Mouse (Mus musculus) MEL (cell line): ENCODE data around the gene Anapc10. TPM values are rescaled to one million over a fixed set of nuclear protein-coding genes. Genes with fewer than 3 reads are reported as not detected.

Experiments used
- DNase-seq: peaks from one replicate; pipeline ENCODE4 v3.0.0; 2011; ENCODE audit warnings: low read depth, low spot score
- H3K27ac ChIP-seq: 2 replicates; pipeline ENCODE4 v1.5.1; 2012; ENCODE audit warnings: low read depth, mild to moderate bottlenecking, control low read depth, low read length, moderate library complexity; ENCODE audit not compliant: control insufficient read depth
- H3K27me3 ChIP-seq, 2 experiments: fragments of 150-350 bp in 1 of 2; sonication (generic) in 1 of 2; 2 replicates each; pipeline ENCODE4 v1.6.1; 2012; ENCODE audit warnings: low read length in 2 of 2, mild to moderate bottlenecking in 2 of 2, improper control_type of control experiment in 1 of 2, moderate library complexity in 1 of 2; ENCODE audit not compliant: insufficient read depth in 2 of 2, control insufficient read depth in 1 of 2
- H3K36me3 ChIP-seq, 2 experiments: 2 replicates each; pipeline ENCODE4 v1.6.1; 2012 to 2014; ENCODE audit warnings: low read length in 2 of 2, improper control_type of control experiment in 1 of 2, inconsistent platforms in 1 of 2, mild to moderate bottlenecking in 1 of 2; ENCODE audit not compliant: insufficient read depth in 2 of 2, control insufficient read depth in 1 of 2
- H3K4me1 ChIP-seq, 2 experiments: fragments of 150-350 bp in 1 of 2; sonication (generic) in 1 of 2; 2 replicates each; pipeline ENCODE4 v1.6.1; 2012; ENCODE audit warnings: low read length in 2 of 2, improper control_type of control experiment in 1 of 2, mild to moderate bottlenecking in 1 of 2; ENCODE audit not compliant: insufficient read depth in 2 of 2, control insufficient read depth in 1 of 2
- H3K4me3 ChIP-seq, 2 experiments: fragments of 150-350 bp in 1 of 2; sonication (generic) in 1 of 2; 2 replicates each; pipeline ENCODE4 v1.5.1; 2012; ENCODE audit warnings: low read depth in 2 of 2, low read length in 2 of 2, mild to moderate bottlenecking in 2 of 2, moderate library complexity in 2 of 2, control low read depth in 1 of 2, improper control_type of control experiment in 1 of 2; ENCODE audit not compliant: control insufficient read depth in 1 of 2, insufficient read depth in 1 of 2
- H3K79me2 ChIP-seq: 2 replicates; pipeline ENCODE4 v1.6.1; 2012; ENCODE audit warnings: mild to moderate bottlenecking, low read length, moderate library complexity; ENCODE audit not compliant: control insufficient read depth, poor library complexity, insufficient read depth
- H3K9ac ChIP-seq: 2 replicates; pipeline ENCODE4 v1.6.1; 2012; ENCODE audit warnings: low read depth, mild to moderate bottlenecking, control low read depth, low read length, moderate library complexity; ENCODE audit not compliant: control insufficient read depth, poor library complexity, severe bottlenecking
- H3K9me3 ChIP-seq: fragments of 150-350 bp; sonication (generic); replicated peaks from 2 replicates; pipeline ENCODE4 v1.6.1; 2012; ENCODE audit warnings: mild to moderate bottlenecking, low read length, improper control_type of control experiment, moderate library complexity; ENCODE audit not compliant: insufficient read depth
- BHLHE40 ChIP-seq: IDR thresholded peaks from 2 replicates; pipeline ENCODE4 v1.6.1; 2012; ENCODE audit warnings: low read depth, mild to moderate bottlenecking, inconsistent platforms, low read length, improper control_type of control experiment, borderline replicate concordance
- CHD1 ChIP-seq: IDR thresholded peaks from 2 replicates; pipeline ENCODE4 v1.6.1; 2012; ENCODE audit warnings: low read depth, mild to moderate bottlenecking, inconsistent platforms, low read length, improper control_type of control experiment
- CHD2 ChIP-seq: IDR thresholded peaks from 2 replicates; pipeline ENCODE4 v1.6.1; 2011; ENCODE audit warnings: low read length, improper control_type of control experiment
- CTCF ChIP-seq, 3 experiments: IDR thresholded peaks in 2 of 3; conservative IDR thresholded peaks in 1 of 3; 2 replicates each; pipeline ENCODE4 v1.5.1; 2011 to 2012; ENCODE audit warnings: low read length in 3 of 3, low read depth in 2 of 3, mild to moderate bottlenecking in 2 of 3, improper control_type of control experiment in 1 of 3, inconsistent platforms in 1 of 3, mixed read lengths in 1 of 3, moderate library complexity in 1 of 3; ENCODE audit not compliant: control insufficient read depth in 1 of 3, insufficient read depth in 1 of 3, poor library complexity in 1 of 3, severe bottlenecking in 1 of 3
- ELF1 ChIP-seq: IDR thresholded peaks from 2 replicates; pipeline ENCODE4 v1.6.1; 2014; ENCODE audit warnings: low read depth, mild to moderate bottlenecking, inconsistent platforms, low read length, improper control_type of control experiment, moderate library complexity
- EP300 ChIP-seq, 2 experiments: IDR thresholded peaks; 2 replicates each; pipeline ENCODE4 v1.6.1; 2011; ENCODE audit warnings: improper control_type of control experiment in 2 of 2, low read length in 2 of 2, low read depth in 1 of 2, mild to moderate bottlenecking in 1 of 2
- ETS1 ChIP-seq: IDR thresholded peaks from 2 replicates; pipeline ENCODE4 v1.6.1; 2012; ENCODE audit warnings: low read depth, mild to moderate bottlenecking, inconsistent platforms, low read length, improper control_type of control experiment, moderate library complexity
- GABPA ChIP-seq: IDR thresholded peaks from 2 replicates; pipeline ENCODE4 v1.6.1; 2012; ENCODE audit warnings: low read depth, mild to moderate bottlenecking, inconsistent platforms, low read length, improper control_type of control experiment, moderate library complexity
- GATA1 ChIP-seq: IDR thresholded peaks from 2 replicates; pipeline ENCODE4 v1.6.1; 2011; ENCODE audit warnings: low read depth, low read length, improper control_type of control experiment
- HCFC1 ChIP-seq: IDR thresholded peaks from 2 replicates; pipeline ENCODE4 v1.6.1; 2012; ENCODE audit warnings: low read depth, mild to moderate bottlenecking, inconsistent platforms, low read length, improper control_type of control experiment, moderate library complexity
- JUND ChIP-seq: IDR thresholded peaks from 2 replicates; pipeline ENCODE4 v1.6.1; 2011; ENCODE audit warnings: low read depth, mild to moderate bottlenecking, improper control_type of control experiment, low read length
- MAFK ChIP-seq: IDR thresholded peaks from 2 replicates; pipeline ENCODE4 v1.6.1; 2011; ENCODE audit warnings: low read depth, mild to moderate bottlenecking, low read length, improper control_type of control experiment, borderline replicate concordance
- MAX ChIP-seq: IDR thresholded peaks from 2 replicates; pipeline ENCODE4 v1.6.1; 2011; ENCODE audit warnings: low read length, improper control_type of control experiment
- MYC ChIP-seq: IDR thresholded peaks from 2 replicates; pipeline ENCODE4 v1.6.1; 2011; ENCODE audit warnings: low read depth, mild to moderate bottlenecking, low read length, improper control_type of control experiment, moderate library complexity
- POLR2A ChIP-seq, 2 experiments: IDR thresholded peaks; 2 replicates each; pipeline ENCODE4 v1.6.1; 2011 to 2012; ENCODE audit warnings: low read length in 2 of 2, mild to moderate bottlenecking in 2 of 2, control low read depth in 1 of 2, improper control_type of control experiment in 1 of 2, low read depth in 1 of 2, moderate library complexity in 1 of 2; ENCODE audit not compliant: control insufficient read depth in 1 of 2, insufficient read depth in 1 of 2, poor library complexity in 1 of 2
- RAD21 ChIP-seq: IDR thresholded peaks from 2 replicates; pipeline ENCODE4 v1.6.1; 2011; ENCODE audit warnings: mild to moderate bottlenecking, low read depth, low read length, improper control_type of control experiment
- RCOR1 ChIP-seq: IDR thresholded peaks from 2 replicates; pipeline ENCODE4 v1.6.1; 2012; ENCODE audit warnings: low read depth, mild to moderate bottlenecking, inconsistent platforms, low read length, improper control_type of control experiment
- SIN3A ChIP-seq: IDR thresholded peaks from 2 replicates; pipeline ENCODE4 v1.6.1; 2012; ENCODE audit warnings: low read length, improper control_type of control experiment, inconsistent platforms
- TBP ChIP-seq: IDR thresholded peaks from 2 replicates; pipeline ENCODE4 v1.8.0; 2011; ENCODE audit warnings: low read depth, low read length, improper control_type of control experiment
- TCF12 ChIP-seq: IDR thresholded peaks from 2 replicates; pipeline ENCODE4 v1.6.1; 2014; ENCODE audit warnings: low read depth, mild to moderate bottlenecking, inconsistent platforms, low read length, improper control_type of control experiment, moderate library complexity
- UBTF ChIP-seq: IDR thresholded peaks from 2 replicates; pipeline ENCODE4 v1.6.1; 2012; ENCODE audit warnings: low read depth, mild to moderate bottlenecking, inconsistent platforms, low read length, improper control_type of control experiment, moderate library complexity, borderline replicate concordance; ENCODE audit not compliant: insufficient read depth
- USF2 ChIP-seq, 2 experiments: IDR thresholded peaks; 2 replicates each; pipeline ENCODE4 v1.6.1; 2011 to 2012; ENCODE audit warnings: improper control_type of control experiment in 2 of 2, low read length in 2 of 2, borderline replicate concordance in 1 of 2, inconsistent platforms in 1 of 2, low read depth in 1 of 2, mild to moderate bottlenecking in 1 of 2; ENCODE audit not compliant: insufficient read depth in 1 of 2
- ZC3H11A ChIP-seq: IDR thresholded peaks from 2 replicates; pipeline ENCODE4 v1.6.1; 2012; ENCODE audit warnings: low read depth, mild to moderate bottlenecking, inconsistent platforms, low read length, improper control_type of control experiment
- polyA plus RNA-seq, 2 experiments: library from polyadenylated mRNA; stranded (reverse) in 1 of 2; unstranded in 1 of 2; fragments of >175 nt in 1 of 2; fragments of >200 nt in 1 of 2; gene quantifications; 2 replicates each; pipeline versions ENCODE4 v1.2.1 to v1.2.4; 2012; ENCODE audit warnings: low replicate concordance in 2 of 2, low read depth in 1 of 2; ENCODE audit not compliant: insufficient read length in 2 of 2, insufficient read depth in 1 of 2, missing spikeins in 1 of 2
- total RNA-seq: library from RNA; depleted of rRNA; stranded (reverse); fragments of 300-350 nt; gene quantifications from 2 replicates; pipeline ENCODE4 v1.2.3, GENCODE M21; 2012

Anapc10 gene
- total and polyA plus RNA-seq, 3 experiments, result 17.2 to 19.1 TPM; not detected in 1

DNA sequence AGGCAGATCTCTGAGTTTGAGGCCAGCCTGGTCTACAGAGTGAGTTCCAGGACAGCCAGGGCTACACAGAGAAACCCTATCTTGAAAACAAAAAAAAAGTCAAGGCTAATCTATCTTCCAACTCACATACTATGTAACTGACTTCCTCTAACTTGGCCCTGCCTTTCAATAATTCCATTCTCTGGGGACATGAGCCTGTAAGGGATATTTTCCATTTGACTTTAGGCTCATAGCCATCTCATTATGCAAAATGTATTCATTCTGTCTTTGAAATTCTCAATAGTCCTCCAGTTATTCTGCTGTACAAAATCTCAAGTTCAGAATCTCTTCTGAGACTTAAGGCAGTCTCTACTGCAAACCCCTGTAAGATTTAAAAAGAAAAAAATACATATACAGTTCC lies 9.9 kb downstream of the Anapc10 start:
- H3K4me1 ChIP-seq, result peaks cover 0 to 5% of the 10 kb centered on the region in 2 experiments; a peak in 2 of 4 replicates
- H3K27me3 ChIP-seq, result no peaks in the 10 kb centered on the region
- no peaks in the 10 kb centered on the region for H3K79me2 ChIP-seq
- no peak overlapping the region for H3K27ac ChIP-seq
- H3K9me3 ChIP-seq, result no peaks in the 10 kb centered on the region
- H3K9ac ChIP-seq, result no peak overlapping the region
- peaks cover 7 to 17% of the 10 kb centered on the region in 2 experiments for H3K36me3 ChIP-seq
- DNase-seq, result no peak
- H3K4me3 ChIP-seq, result no peak overlapping the region
- TF ChIP-seq JUND (no peak), ETS1 (no peak), USF2 (IDR thresholded peaks at IDR 0.05; ENCODE audit: borderline replicate concordance in 1 of 2, insufficient read depth in 1 of 2, low read depth in 1 of 2, low read length in 2 of 2) (no peak), RAD21 (no peak), POLR2A (IDR thresholded peaks at IDR 0.05; ENCODE audit: control insufficient read depth in 1 of 2, insufficient read depth in 1 of 2, low read depth in 1 of 2, low read length in 2 of 2, poor library complexity in 1 of 2) (no peak), RCOR1 (no peak), TCF12 (no peak), UBTF (no peak), ELF1 (no peak), GABPA (no peak), ZC3H11A (no peak), TBP (no peak), MAFK (no peak)

DNA sequence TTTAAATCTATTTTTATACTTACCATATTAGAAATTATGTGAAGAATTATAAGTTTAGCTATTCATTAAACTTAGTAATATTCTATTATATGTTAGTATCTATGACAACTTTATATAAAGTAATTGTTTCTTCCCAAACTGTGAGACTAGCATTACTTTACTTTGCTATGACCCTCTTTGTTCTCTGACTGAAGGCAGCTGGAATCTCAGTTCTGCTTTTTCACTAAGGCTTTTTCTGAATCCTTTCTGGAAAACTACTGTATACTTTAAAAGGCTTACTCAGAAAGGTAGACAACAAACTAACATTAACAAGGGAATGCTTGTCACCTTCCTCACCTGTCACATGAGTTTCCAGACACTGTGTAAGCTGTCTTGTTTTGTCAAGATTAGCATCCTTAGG lies 11.7 kb downstream of the Anapc10 start:
- peaks cover 7 to 20% of the 10 kb centered on the region in 2 experiments for H3K36me3 ChIP-seq

More for the DNA sequence above, 11.7 kb downstream of the Anapc10 start:
- TF ChIP-seq CHD2 (no peak), MYC (no peak), GATA1 (no peak), EP300 (IDR thresholded peaks at IDR 0.05; ENCODE audit: low read depth in 1 of 2, low read length in 2 of 2) (no peak), HCFC1 (no peak), CHD1 (no peak), BHLHE40 (no peak), ETS1 (no peak), CTCF (IDR thresholded peaks at IDR 0.05 in 2 of 3, conservative IDR thresholded peaks at IDR 0.05 in 1 of 3; ENCODE audit: control insufficient read depth in 1 of 3, insufficient read depth in 1 of 3, low read depth in 2 of 3, low read length in 3 of 3, poor library complexity in 1 of 3, severe bottlenecking in 1 of 3) (no peak), RAD21 (no peak), MAX (no peak), MAFK (no peak), TCF12 (no peak), SIN3A (no peak)
- no peaks in the 10 kb centered on the region for H3K9me3 ChIP-seq
- no peaks in the 10 kb centered on the region for H3K79me2 ChIP-seq
- H3K4me1 ChIP-seq, result peaks cover 0 to 5% of the 10 kb centered on the region in 2 experiments; a peak in 2 of 4 replicates
- no peak for DNase-seq
- H3K9ac ChIP-seq, result no peak overlapping the region
- H3K27me3 ChIP-seq, result no peaks in the 10 kb centered on the region
- H3K4me3 ChIP-seq, result no peak overlapping the region
- no peak overlapping the region for H3K27ac ChIP-seq
